Mouse (Mus musculus) MEL (cell line): ENCODE measurements around the gene Abhd11.

ENCODE experiments used
- CHD2 ChIP-seq: IDR thresholded peaks from 2 replicates; pipeline ENCODE4 v1.6.1; 2011; ENCODE audit warnings: low read length, improper control_type of control experiment
- CTCF ChIP-seq, 3 experiments: IDR thresholded peaks in 2 of 3; conservative IDR thresholded peaks in 1 of 3; 2 replicates each; pipeline ENCODE4 v1.5.1; 2011 to 2012; ENCODE audit warnings: low read length in 3 of 3, low read depth in 2 of 3, mild to moderate bottlenecking in 2 of 3, improper control_type of control experiment in 1 of 3, inconsistent platforms in 1 of 3, mixed read lengths in 1 of 3, moderate library complexity in 1 of 3; ENCODE audit not compliant: control insufficient read depth in 1 of 3, insufficient read depth in 1 of 3, poor library complexity in 1 of 3, severe bottlenecking in 1 of 3
- ELF1 ChIP-seq: IDR thresholded peaks from 2 replicates; pipeline ENCODE4 v1.6.1; 2014; ENCODE audit warnings: low read depth, mild to moderate bottlenecking, inconsistent platforms, low read length, improper control_type of control experiment, moderate library complexity
- EP300 ChIP-seq, 2 experiments: IDR thresholded peaks; 2 replicates each; pipeline ENCODE4 v1.6.1; 2011; ENCODE audit warnings: improper control_type of control experiment in 2 of 2, low read length in 2 of 2, low read depth in 1 of 2, mild to moderate bottlenecking in 1 of 2
- GABPA ChIP-seq: IDR thresholded peaks from 2 replicates; pipeline ENCODE4 v1.6.1; 2012; ENCODE audit warnings: low read depth, mild to moderate bottlenecking, inconsistent platforms, low read length, improper control_type of control experiment, moderate library complexity
- NELFE ChIP-seq: IDR thresholded peaks from 2 replicates; pipeline ENCODE4 v1.6.1; 2011; ENCODE audit warnings: low read depth, low read length, improper control_type of control experiment
- POLR2A ChIP-seq, 2 experiments: IDR thresholded peaks; 2 replicates each; pipeline ENCODE4 v1.6.1; 2011 to 2012; ENCODE audit warnings: low read length in 2 of 2, mild to moderate bottlenecking in 2 of 2, control low read depth in 1 of 2, improper control_type of control experiment in 1 of 2, low read depth in 1 of 2, moderate library complexity in 1 of 2; ENCODE audit not compliant: control insufficient read depth in 1 of 2, insufficient read depth in 1 of 2, poor library complexity in 1 of 2
- USF2 ChIP-seq, 2 experiments: IDR thresholded peaks; 2 replicates each; pipeline ENCODE4 v1.6.1; 2011 to 2012; ENCODE audit warnings: improper control_type of control experiment in 2 of 2, low read length in 2 of 2, borderline replicate concordance in 1 of 2, inconsistent platforms in 1 of 2, low read depth in 1 of 2, mild to moderate bottlenecking in 1 of 2; ENCODE audit not compliant: insufficient read depth in 1 of 2
- ZC3H11A ChIP-seq: IDR thresholded peaks from 2 replicates; pipeline ENCODE4 v1.6.1; 2012; ENCODE audit warnings: low read depth, mild to moderate bottlenecking, inconsistent platforms, low read length, improper control_type of control experiment

DNA sequence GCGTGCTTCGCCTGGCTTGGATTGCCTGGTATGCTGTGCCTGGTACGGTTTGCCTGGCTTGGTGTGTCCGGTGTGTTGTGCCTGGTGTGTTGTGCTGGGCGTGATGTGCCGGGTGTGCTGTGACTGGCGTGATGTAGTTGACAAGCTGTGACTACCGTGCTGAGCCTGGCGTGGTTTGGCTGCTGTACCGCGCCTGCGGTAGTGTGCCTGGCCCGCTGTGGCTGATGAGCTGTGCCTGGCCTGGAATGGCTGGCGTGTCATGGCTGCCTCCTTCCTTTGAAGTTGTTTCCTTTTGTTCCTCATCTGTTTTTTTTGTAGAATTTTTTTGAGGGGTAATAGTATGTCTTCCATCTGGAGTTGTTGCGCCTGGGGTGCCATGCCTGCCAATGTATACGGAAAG is 8.2 kb upstream of the Abhd11 start:
- no peak for TF ChIP-seq ZC3H11A
- no peak for TF ChIP-seq CTCF (IDR thresholded peaks at IDR 0.05 in 2 of 3, conservative IDR thresholded peaks at IDR 0.05 in 1 of 3; ENCODE audit: control insufficient read depth in 1 of 3, insufficient read depth in 1 of 3, low read depth in 2 of 3, low read length in 3 of 3, poor library complexity in 1 of 3, severe bottlenecking in 1 of 3)
- TF ChIP-seq USF2 (IDR thresholded peaks at IDR 0.05; ENCODE audit: borderline replicate concordance in 1 of 2, insufficient read depth in 1 of 2, low read depth in 1 of 2, low read length in 2 of 2), result no peak
- no peak for TF ChIP-seq NELFE
- no peak for TF ChIP-seq ELF1
- TF ChIP-seq GABPA, result no peak
- no peak for TF ChIP-seq EP300 (IDR thresholded peaks at IDR 0.05; ENCODE audit: low read depth in 1 of 2, low read length in 2 of 2)
- TF ChIP-seq CHD2, result no peak
- TF ChIP-seq POLR2A (IDR thresholded peaks at IDR 0.05; ENCODE audit: control insufficient read depth in 1 of 2, insufficient read depth in 1 of 2, low read depth in 1 of 2, low read length in 2 of 2, poor library complexity in 1 of 2), result no peak
